Mouse (Mus musculus): ENCODE data around the gene Fank1. TPM values are rescaled to one million over a fixed set of nuclear protein-coding genes. Genes with fewer than 3 reads are reported as not detected.

The Fank1 gene
- polyA plus RNA-seq, 1 experiment from 2014 or later = not detected

DNA sequence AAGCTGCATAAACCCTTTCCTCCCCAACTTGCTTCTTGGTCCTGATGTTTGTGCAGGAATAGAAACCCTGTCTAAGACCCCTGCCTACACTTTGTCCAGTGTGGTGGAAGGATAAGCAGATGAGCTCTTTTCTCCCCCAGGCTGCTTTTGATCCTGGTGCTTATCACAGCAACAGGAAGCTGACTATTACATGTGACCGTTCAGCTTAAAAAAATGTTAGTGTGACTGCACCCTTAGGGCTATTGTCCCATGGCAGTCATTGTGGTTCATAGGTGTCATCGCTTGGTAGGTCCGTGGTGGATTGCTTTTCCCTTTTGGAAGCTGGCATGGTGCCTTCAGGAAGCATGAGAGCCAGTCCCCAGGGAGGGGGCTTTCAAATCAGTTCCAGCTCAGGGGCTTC, 11.5 kb downstream of the Fank1 start:
- ATAC-seq (ENCODE audit: insufficient number of reproducible peaks, insufficient read depth, low FRiP score, low read depth) = no peak
- 46% methylated on average over 3 of the region's 3 CpGs for WGBS

DNA sequence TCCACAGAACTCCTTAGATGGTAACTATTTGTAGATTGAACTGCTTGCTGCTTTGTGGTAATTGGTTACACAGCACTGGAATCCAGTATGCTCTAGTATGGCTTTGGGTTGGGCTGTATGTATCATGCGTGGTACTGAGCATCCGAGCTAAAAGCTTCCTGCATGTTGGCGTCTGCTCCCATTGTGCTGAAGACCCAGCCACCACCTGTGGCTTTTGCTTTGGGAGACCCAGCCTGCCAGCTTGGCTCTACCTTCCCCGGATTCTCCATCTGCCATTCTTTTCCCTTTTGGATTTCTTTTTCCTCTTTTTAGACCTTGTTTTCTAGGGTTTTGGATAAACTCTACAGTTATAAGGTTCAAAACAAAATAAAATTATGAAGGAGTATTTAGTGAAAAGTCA, 13.5 kb downstream of the Fank1 start:
- no peak overlapping the region for H3K4me2 ChIP-seq (ENCODE audit: low read length)
- H3K4me3 ChIP-seq (ENCODE audit: control insufficient read depth in 1 of 2, insufficient read depth in 1 of 2, low read depth in 1 of 2, low read length in 2 of 2) = no peak overlapping the region
- no peak for ATAC-seq (ENCODE audit: insufficient number of reproducible peaks, insufficient read depth, low FRiP score, low read depth)
- H3K36me3 ChIP-seq (ENCODE audit: control insufficient read depth, insufficient read depth, low read length) = no peaks in the 10 kb centered on the region
- H3K27me3 ChIP-seq (ENCODE audit: control insufficient read depth, insufficient read depth, low read length) = no peaks in the 10 kb centered on the region
- H3K9me3 ChIP-seq (ENCODE audit: control insufficient read depth, low read length) = no peaks in the 10 kb centered on the region
- no peak overlapping the region for H3K27ac ChIP-seq (replicated peaks in 1 of 2; ENCODE audit: control insufficient read depth in 1 of 2, insufficient read depth in 1 of 2, low read depth in 2 of 2, low read length in 2 of 2)
- 84% methylated on average over 4 of the region's 4 CpGs for WGBS
- H3K9ac ChIP-seq (ENCODE audit: low read length) = no peak overlapping the region
- peaks cover 0 to 6% of the 10 kb centered on the region in 2 experiments; a peak in 1 of 4 replicates for H3K4me1 ChIP-seq (ENCODE audit: control insufficient read depth in 2 of 2, insufficient read depth in 2 of 2, low read length in 2 of 2)

More for the DNA sequence above, 11.5 kb downstream of the Fank1 start:
- Histone ChIP-seq H3K4me2 (ENCODE audit: low read length) (no peak overlapping the region), H3K9ac (ENCODE audit: low read length) (no peak overlapping the region), H3K4me3 (ENCODE audit: control insufficient read depth in 1 of 2, insufficient read depth in 1 of 2, low read depth in 1 of 2, low read length in 2 of 2) (no peak overlapping the region), H3K27ac (replicated peaks in 1 of 2; ENCODE audit: control insufficient read depth in 1 of 2, insufficient read depth in 1 of 2, low read depth in 2 of 2, low read length in 2 of 2) (no peak overlapping the region), H3K27me3 (ENCODE audit: control insufficient read depth, insufficient read depth, low read length) (no peaks in the 10 kb centered on the region), H3K4me1 (ENCODE audit: control insufficient read depth in 2 of 2, insufficient read depth in 2 of 2, low read length in 2 of 2) (no peaks in the 10 kb centered on the region), H3K9me3 (ENCODE audit: control insufficient read depth, low read length) (no peaks in the 10 kb centered on the region), H3K36me3 (ENCODE audit: control insufficient read depth, insufficient read depth, low read length) (no peaks in the 10 kb centered on the region)

DNA sequence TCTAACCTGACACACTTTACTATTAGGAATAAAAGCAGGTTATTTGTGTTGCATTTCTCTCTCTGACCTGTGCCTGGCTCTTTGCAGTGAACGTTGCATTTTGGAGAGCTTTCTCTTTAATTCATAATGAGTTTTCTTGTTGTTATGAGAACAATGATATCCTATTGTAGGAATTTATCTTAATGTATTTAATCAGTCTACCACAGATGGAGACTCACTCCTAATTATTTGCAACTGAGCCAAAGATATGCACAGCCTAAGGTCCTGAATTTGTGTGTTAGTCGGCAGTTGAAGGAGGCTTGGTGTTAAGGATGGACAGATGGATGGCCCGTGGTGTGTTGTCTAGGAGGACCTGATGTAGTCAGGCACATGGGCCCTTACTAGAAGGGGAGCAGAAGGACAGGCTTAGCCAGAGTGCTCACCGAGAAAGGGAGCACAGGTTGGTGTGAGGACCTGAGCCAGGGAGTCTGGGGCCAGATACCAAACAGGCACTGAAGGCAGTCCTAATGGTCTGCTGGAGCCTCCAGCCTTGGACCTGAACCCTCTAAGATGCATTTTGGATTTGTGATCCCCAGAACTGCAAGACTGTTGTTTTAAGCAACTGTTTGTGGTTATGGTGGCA, 14.1 kb downstream of the Fank1 start:
- H3K27ac ChIP-seq (replicated peaks in 1 of 2; ENCODE audit: control insufficient read depth in 1 of 2, insufficient read depth in 1 of 2, low read depth in 2 of 2, low read length in 2 of 2) = no peak overlapping the region
- H3K4me1 ChIP-seq (ENCODE audit: control insufficient read depth in 2 of 2, insufficient read depth in 2 of 2, low read length in 2 of 2) = peaks cover 0 to 6% of the 10 kb centered on the region in 2 experiments; a peak in 1 of 4 replicates
- no peaks in the 10 kb centered on the region for H3K9me3 ChIP-seq (ENCODE audit: control insufficient read depth, low read length)
- ATAC-seq (ENCODE audit: insufficient number of reproducible peaks, insufficient read depth, low FRiP score, low read depth) = no peak
- no peak overlapping the region for H3K4me3 ChIP-seq (ENCODE audit: control insufficient read depth in 1 of 2, insufficient read depth in 1 of 2, low read depth in 1 of 2, low read length in 2 of 2)
- H3K9ac ChIP-seq (ENCODE audit: low read length) = no peak overlapping the region
- H3K4me2 ChIP-seq (ENCODE audit: low read length) = no peak overlapping the region
- WGBS = 84% methylated on average over 4 of the region's 4 CpGs
- no peaks in the 10 kb centered on the region for H3K36me3 ChIP-seq (ENCODE audit: control insufficient read depth, insufficient read depth, low read length)
- no peaks in the 10 kb centered on the region for H3K27me3 ChIP-seq (ENCODE audit: control insufficient read depth, insufficient read depth, low read length)

DNA sequence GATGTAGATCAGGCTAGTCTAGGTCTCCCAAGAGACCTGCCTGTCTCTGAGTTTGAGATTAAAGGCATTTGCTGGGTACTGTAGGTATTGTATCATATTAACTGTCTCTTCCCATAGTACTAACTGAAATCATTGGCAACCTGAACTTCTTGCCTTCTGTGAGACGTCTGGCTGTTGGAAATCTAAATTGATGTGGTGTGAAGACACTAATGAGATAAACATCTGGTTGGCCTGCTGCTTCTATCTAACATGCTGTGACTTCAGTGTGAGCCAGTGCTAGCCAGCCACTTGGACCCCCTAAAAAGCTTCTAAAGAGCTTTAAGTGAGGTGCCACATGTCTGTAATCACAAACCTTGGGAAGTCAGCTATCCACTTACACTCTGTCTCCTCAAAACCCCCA, 16.1 kb downstream of the Fank1 start:
- Histone ChIP-seq H3K4me1 (ENCODE audit: control insufficient read depth in 2 of 2, insufficient read depth in 2 of 2, low read length in 2 of 2) (peaks cover 0 to 6% of the 10 kb centered on the region in 2 experiments; a peak in 1 of 4 replicates), H3K4me3 (ENCODE audit: control insufficient read depth in 1 of 2, insufficient read depth in 1 of 2, low read depth in 1 of 2, low read length in 2 of 2) (no peak overlapping the region), H3K27ac (replicated peaks in 1 of 2; ENCODE audit: control insufficient read depth in 1 of 2, insufficient read depth in 1 of 2, low read depth in 2 of 2, low read length in 2 of 2) (no peak overlapping the region), H3K9me3 (ENCODE audit: control insufficient read depth, low read length) (no peaks in the 10 kb centered on the region), H3K9ac (ENCODE audit: low read length) (no peak overlapping the region), H3K36me3 (ENCODE audit: control insufficient read depth, insufficient read depth, low read length) (no peaks in the 10 kb centered on the region), H3K4me2 (ENCODE audit: low read length) (no peak overlapping the region), H3K27me3 (ENCODE audit: control insufficient read depth, insufficient read depth, low read length) (no peaks in the 10 kb centered on the region)
- ATAC-seq (ENCODE audit: insufficient number of reproducible peaks, insufficient read depth, low FRiP score, low read depth) = no peak
- 24% methylated on average over 1 of the region's 1 CpGs for WGBS

DNA sequence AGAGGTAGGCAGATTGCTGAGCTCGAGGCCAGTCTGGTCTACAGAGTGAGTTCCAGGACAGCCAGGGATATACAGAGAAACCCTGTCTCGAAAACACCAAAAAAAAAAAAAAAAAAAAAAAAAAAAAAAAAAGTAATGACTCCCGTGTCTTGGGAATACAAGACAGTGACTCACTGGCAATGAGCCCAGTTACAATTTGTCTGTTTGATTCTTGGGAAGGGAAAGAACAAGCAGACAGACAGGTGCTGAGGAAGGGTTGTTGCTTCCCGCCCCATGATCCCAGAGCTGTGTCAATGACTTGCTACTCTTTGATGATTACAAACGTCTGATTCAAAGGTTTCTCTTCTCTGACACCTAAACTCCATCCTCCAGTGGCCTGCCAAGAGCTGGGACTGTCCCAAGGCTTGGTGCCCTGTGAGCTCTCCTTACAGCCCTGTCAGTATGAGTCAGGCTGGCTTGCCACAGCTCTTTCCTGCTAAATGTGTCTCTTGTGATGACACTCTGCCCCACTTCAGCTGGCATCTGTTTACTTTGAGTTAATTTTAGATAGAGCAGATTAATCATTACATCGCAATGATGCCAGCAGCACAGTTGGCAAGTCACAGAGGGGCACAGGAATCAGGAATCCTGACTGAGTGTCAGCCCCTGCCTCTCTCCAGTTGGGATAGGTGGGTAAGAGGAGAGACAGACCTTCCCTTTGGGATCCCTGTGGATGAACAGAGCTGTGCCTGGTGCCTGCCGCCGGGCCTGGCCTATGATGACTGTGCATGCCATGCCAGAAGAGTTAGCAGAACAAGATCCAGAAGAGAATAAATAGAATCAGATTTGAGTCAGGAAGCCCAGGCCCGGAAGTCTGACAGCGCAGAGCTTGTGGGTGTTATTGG, 16.8 kb downstream of the Fank1 start:
- Histone ChIP-seq H3K27me3 (ENCODE audit: control insufficient read depth, insufficient read depth, low read length) (no peaks in the 10 kb centered on the region), H3K4me1 (ENCODE audit: control insufficient read depth in 2 of 2, insufficient read depth in 2 of 2, low read length in 2 of 2) (peaks cover 0 to 6% of the 10 kb centered on the region in 2 experiments; a peak in 1 of 4 replicates), H3K9ac (ENCODE audit: low read length) (no peak overlapping the region), H3K27ac (replicated peaks in 1 of 2; ENCODE audit: control insufficient read depth in 1 of 2, insufficient read depth in 1 of 2, low read depth in 2 of 2, low read length in 2 of 2) (no peak overlapping the region), H3K4me2 (ENCODE audit: low read length) (no peak overlapping the region), H3K9me3 (ENCODE audit: control insufficient read depth, low read length) (no peaks in the 10 kb centered on the region), H3K36me3 (ENCODE audit: control insufficient read depth, insufficient read depth, low read length) (no peaks in the 10 kb centered on the region), H3K4me3 (ENCODE audit: control insufficient read depth in 1 of 2, insufficient read depth in 1 of 2, low read depth in 1 of 2, low read length in 2 of 2) (no peak overlapping the region)
- ATAC-seq (ENCODE audit: insufficient number of reproducible peaks, insufficient read depth, low FRiP score, low read depth) = no peak
- 49% methylated on average over 10 of the region's 10 CpGs for WGBS

DNA sequence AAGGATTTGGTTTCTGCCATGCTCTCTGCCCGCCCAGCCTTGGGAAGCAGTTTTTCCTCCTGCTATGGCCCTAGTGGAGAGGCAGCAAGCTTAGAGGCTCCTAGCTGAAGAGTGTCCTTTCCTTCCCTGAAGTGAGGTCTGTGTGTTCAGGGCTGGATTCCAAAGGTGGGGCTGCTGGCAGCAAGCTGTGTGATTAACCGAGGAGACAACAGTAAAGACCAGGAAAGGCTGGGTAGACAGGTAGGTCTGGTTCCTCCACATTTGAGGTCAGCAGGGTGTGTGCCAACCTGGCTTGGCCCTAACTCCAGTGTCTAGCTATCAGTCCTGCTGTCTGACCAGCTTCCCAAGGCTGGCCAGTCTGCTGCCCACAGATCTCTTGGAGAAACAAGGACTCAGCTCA, 18.1 kb downstream of the Fank1 start:
- H3K27ac ChIP-seq (replicated peaks in 1 of 2; ENCODE audit: control insufficient read depth in 1 of 2, insufficient read depth in 1 of 2, low read depth in 2 of 2, low read length in 2 of 2) = no peak overlapping the region
- ATAC-seq (ENCODE audit: insufficient number of reproducible peaks, insufficient read depth, low FRiP score, low read depth) = no peak
- H3K4me2 ChIP-seq (ENCODE audit: low read length) = no peak overlapping the region
- H3K9me3 ChIP-seq (ENCODE audit: control insufficient read depth, low read length) = no peaks in the 10 kb centered on the region
- no peaks in the 10 kb centered on the region for H3K27me3 ChIP-seq (ENCODE audit: control insufficient read depth, insufficient read depth, low read length)
- no peaks in the 10 kb centered on the region for H3K36me3 ChIP-seq (ENCODE audit: control insufficient read depth, insufficient read depth, low read length)
- peaks cover 0 to 6% of the 10 kb centered on the region in 2 experiments; a peak in 1 of 4 replicates for H3K4me1 ChIP-seq (ENCODE audit: control insufficient read depth in 2 of 2, insufficient read depth in 2 of 2, low read length in 2 of 2)
- no peak overlapping the region for H3K9ac ChIP-seq (ENCODE audit: low read length)
- H3K4me3 ChIP-seq (ENCODE audit: control insufficient read depth in 1 of 2, insufficient read depth in 1 of 2, low read depth in 1 of 2, low read length in 2 of 2) = no peak overlapping the region
- WGBS = 76% methylated on average over 2 of the region's 2 CpGs

DNA sequence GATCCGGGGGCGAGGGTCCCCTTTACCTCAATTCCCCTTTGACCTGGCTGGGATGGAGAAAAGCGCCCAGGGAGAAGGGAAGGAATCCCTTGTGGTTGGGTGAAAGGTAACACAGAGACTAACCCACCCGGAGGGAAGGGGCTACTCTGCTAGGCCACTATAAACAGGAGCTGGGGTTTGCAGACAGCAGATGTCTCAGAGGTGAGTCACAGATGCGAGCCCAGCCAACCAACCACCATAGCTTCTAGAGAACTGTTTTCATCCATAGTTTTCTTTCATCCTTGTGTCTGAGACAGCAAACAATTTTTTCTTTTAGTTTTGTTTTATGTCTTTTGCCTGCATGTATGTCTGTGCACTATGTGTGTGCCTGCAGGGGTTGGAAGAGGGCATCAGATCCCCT, 23.3 kb downstream of the Fank1 start:
- Histone ChIP-seq H3K4me3 (ENCODE audit: control insufficient read depth in 1 of 2, insufficient read depth in 1 of 2, low read depth in 1 of 2, low read length in 2 of 2) (no peak overlapping the region), H3K36me3 (ENCODE audit: control insufficient read depth, insufficient read depth, low read length) (no peaks in the 10 kb centered on the region), H3K9me3 (ENCODE audit: control insufficient read depth, low read length) (no peaks in the 10 kb centered on the region), H3K4me2 (ENCODE audit: low read length) (no peak overlapping the region), H3K27ac (replicated peaks in 1 of 2; ENCODE audit: control insufficient read depth in 1 of 2, insufficient read depth in 1 of 2, low read depth in 2 of 2, low read length in 2 of 2) (no peak overlapping the region), H3K27me3 (ENCODE audit: control insufficient read depth, insufficient read depth, low read length) (no peaks in the 10 kb centered on the region), H3K4me1 (ENCODE audit: control insufficient read depth in 2 of 2, insufficient read depth in 2 of 2, low read length in 2 of 2) (no peaks in the 10 kb centered on the region), H3K9ac (ENCODE audit: low read length) (no peak overlapping the region)
- WGBS = 72% methylated on average over 5 of the region's 5 CpGs
- ATAC-seq (ENCODE audit: insufficient number of reproducible peaks, insufficient read depth, low FRiP score, low read depth) = no peak

Measured in heart, embryonic 14.5 days (tissue).